Comparison of ENCODE assay signal across 8 mouse cellular contexts in the genomic region with DNA sequence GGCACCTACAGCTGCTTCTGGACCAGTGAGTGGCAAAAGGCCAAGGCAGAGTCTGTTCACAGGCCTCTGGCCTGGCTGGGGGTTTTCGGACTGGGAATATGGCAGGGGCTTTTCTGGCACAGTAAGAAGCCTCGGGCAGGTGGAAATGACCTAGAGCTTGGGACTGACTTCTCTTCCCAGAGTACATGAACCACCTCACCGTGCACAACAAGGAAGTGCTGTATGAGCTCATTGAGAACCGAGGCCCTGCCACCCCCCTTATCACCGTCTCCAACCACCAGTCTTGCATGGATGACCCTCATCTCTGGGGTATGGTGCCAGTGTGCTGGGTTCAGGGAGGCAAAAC. TPM values are rescaled to one million over a fixed set of nuclear protein-coding genes. Genes with fewer than 3 reads are reported as not detected.
DNase-seq lines count a peak whose midpoint lies in the region; ATAC-seq and TF ChIP-seq lines count a peak whose summit lies in the region.

No protein-coding gene starts in this region.

- peak overlapping the region; percentile 77 for H3K4me2 ChIP-seq in lung, embryonic 14.5 days
- H3K4me2 ChIP-seq in intestine, embryonic 16.5 days (ENCODE audit: low read depth, low read length), result peak overlapping the region; percentile 62
- peak overlapping the region; percentile 72 for H3K4me2 ChIP-seq in neural tube, embryonic 14.5 days (ENCODE audit: low read depth, low read length)

- H3K4me1 ChIP-seq in lung, embryonic 14.5 days (ENCODE audit: insufficient read depth), result no peaks in the 10 kb centered on the region
- peaks cover 2% of the 10 kb centered on the region; the same call in 1 of the 2 replicates for H3K4me1 ChIP-seq in intestine, embryonic 16.5 days (ENCODE audit: control insufficient read depth, insufficient read depth, low read length)
- H3K4me1 ChIP-seq in neural tube, embryonic 14.5 days (ENCODE audit: control insufficient read depth, insufficient read depth, low read length), result 0 out of 2 replicates have a peak, but pooled peaks cover 3% of the 10 kb centered on the region

- peak overlapping the region; percentile 65 for H3K9ac ChIP-seq in lung, embryonic 14.5 days
- H3K9ac ChIP-seq in intestine, embryonic 16.5 days (ENCODE audit: low read depth, low read length), result peak overlapping the region; percentile 80
- peak overlapping the region; percentile 70 for H3K9ac ChIP-seq in neural tube, embryonic 14.5 days (replicated peaks; ENCODE audit: low read depth, low read length)

- H3K27me3 ChIP-seq in lung, embryonic 14.5 days (ENCODE audit: insufficient read depth, low read length), result no peaks in the 10 kb centered on the region
- no peaks in the 10 kb centered on the region for H3K27me3 ChIP-seq in intestine, embryonic 16.5 days (replicated peaks; ENCODE audit: control insufficient read depth, insufficient read depth, low read length)
- no peaks in the 10 kb centered on the region for H3K27me3 ChIP-seq in neural tube, embryonic 14.5 days (ENCODE audit: control insufficient read depth, insufficient read depth, low read length)

- peaks cover 4% of the 10 kb centered on the region; the same call in 1 of the 2 replicates for H3K36me3 ChIP-seq in lung, embryonic 14.5 days (ENCODE audit: insufficient read depth)
- no peaks in the 10 kb centered on the region for H3K36me3 ChIP-seq in intestine, embryonic 16.5 days (ENCODE audit: control insufficient read depth, insufficient read depth, low read length)
- H3K36me3 ChIP-seq in neural tube, embryonic 14.5 days (ENCODE audit: control insufficient read depth, insufficient read depth, low read length), result no peaks in the 10 kb centered on the region

- H3K4me3 ChIP-seq in lung, embryonic 14.5 days (ENCODE audit: low read depth, low read length), result peak overlapping the region; percentile 55
- peak overlapping the region; percentile 66 for H3K4me3 ChIP-seq in intestine, embryonic 16.5 days (ENCODE audit: low read length)
- H3K4me3 ChIP-seq in neural tube, embryonic 14.5 days (ENCODE audit: low read depth, low read length), result peak overlapping the region; percentile 50

- H3K27ac ChIP-seq in lung, embryonic 14.5 days (ENCODE audit: low read depth), result peak overlapping the region; percentile 89
- peak overlapping the region; percentile 76 for H3K27ac ChIP-seq in intestine, embryonic 16.5 days (ENCODE audit: low read length)
- H3K27ac ChIP-seq in neural tube, embryonic 14.5 days (ENCODE audit: low read depth, low read length), result peak overlapping the region; percentile 78

- no peaks in the 10 kb centered on the region for H3K9me3 ChIP-seq in lung, embryonic 14.5 days (ENCODE audit: low read depth, low read length)
- H3K9me3 ChIP-seq in intestine, embryonic 16.5 days (ENCODE audit: control insufficient read depth, low read length), result no peaks in the 10 kb centered on the region
- H3K9me3 ChIP-seq in neural tube, embryonic 14.5 days (ENCODE audit: control insufficient read depth, low read length), result no peaks in the 10 kb centered on the region

- ATAC-seq in lung, embryonic 14.5 days (ENCODE audit: insufficient read depth), result no peak
- 0 out of 2 replicates have a peak, but pooled peaks have one; percentile 1 for ATAC-seq in erythroblast, adult 5-6 weeks (replicated peaks; ENCODE audit: low FRiP score, poor library complexity, severe bottlenecking)
- ATAC-seq in intestine, embryonic 16.5 days, result peak; percentile 10; the same call in 1 of the 2 replicates
- peak; percentile 33 for ATAC-seq in neural tube, embryonic 14.5 days (ENCODE audit: low read depth)

- TF ChIP-seq CTCF in lung, embryonic 14.5 days (IDR thresholded peaks at IDR 0.05; ENCODE audit: low read depth), result no peak

- 25% methylated on average over 5 of the region's 5 CpGs for WGBS in lung, embryonic 14.5 days
- 27% methylated on average over 5 of the region's 5 CpGs for WGBS in intestine, embryonic 16.5 days
- whole genome bisulfite sequencing in neural tube, embryonic 14.5 days, result 58% methylated on average over 5 of the region's 5 CpGs

- DNase-seq in lung, embryonic 14.5 days, result no peak
- DNase-seq in lung, postnatal 36 days, result no peak
- no peak for DNase-seq in ovary, postnatal 14 days (ENCODE audit: low spot score)
- no peak for DNase-seq in urinary bladder, postnatal 36 days (ENCODE audit: low spot score in 2 of 2)
- DNase-seq in spleen, adult 18-20 months, result no peak

RNA-seq across cellular contexts. Expression of a gene that starts 0.9 kb away (rescaled TPM):
- polyA plus RNA-seq in lung, embryonic 14.5 days (2014; fragmentation: Nextera tagmentation; extraction: Ambion mirVana), result 10.3 and 11.0 TPM in 2 replicates
- total RNA-seq in erythroblast, adult 5-6 weeks (2015; ENCODE audit: low replicate concordance), result 27.9 and 29.0 TPM in 2 replicates
- 17.3 and 29.3 TPM in 2 replicates for total RNA-seq in erythroblast, adult 5-6 weeks (2017; ENCODE audit: low replicate concordance)
- polyA plus RNA-seq in intestine, embryonic 16.5 days (2015; fragmentation: Nextera tagmentation; extraction: Ambion mirVana), result 12.4 and 14.5 TPM in 2 replicates
- 3.7 and 4.1 TPM in 2 replicates for polyA plus RNA-seq in neural tube, embryonic 14.5 days (2014; fragmentation: Nextera tagmentation; extraction: Ambion mirVana)

RNA-seq across cellular contexts. Expression of a gene that starts 1.4 kb away (rescaled TPM):
- polyA plus RNA-seq in lung, embryonic 14.5 days (2014; fragmentation: Nextera tagmentation; extraction: Ambion mirVana), result 54.1 and 54.3 TPM in 2 replicates
- total RNA-seq in erythroblast, adult 5-6 weeks (2015; ENCODE audit: low replicate concordance), result 11.5 and 29.0 TPM in 2 replicates
- 7.2 and 24.5 TPM in 2 replicates for total RNA-seq in erythroblast, adult 5-6 weeks (2017; ENCODE audit: low replicate concordance)
- polyA plus RNA-seq in intestine, embryonic 16.5 days (2015; fragmentation: Nextera tagmentation; extraction: Ambion mirVana), result 85.3 and 91.1 TPM in 2 replicates
- 62.0 and 65.8 TPM in 2 replicates for polyA plus RNA-seq in neural tube, embryonic 14.5 days (2014; fragmentation: Nextera tagmentation; extraction: Ambion mirVana)

RNA-seq across cellular contexts. Expression of a gene that starts 12.5 kb away (rescaled TPM):
- polyA plus RNA-seq in lung, embryonic 14.5 days (2014; fragmentation: Nextera tagmentation; extraction: Ambion mirVana), result 989 and 995 TPM in 2 replicates
- total RNA-seq in erythroblast, adult 5-6 weeks (2015; ENCODE audit: low replicate concordance), result 743 and 770 TPM in 2 replicates
- total RNA-seq in erythroblast, adult 5-6 weeks (2017; ENCODE audit: low replicate concordance), result 310 and 397 TPM in 2 replicates
- 822 and 863 TPM in 2 replicates for polyA plus RNA-seq in intestine, embryonic 16.5 days (2015; fragmentation: Nextera tagmentation; extraction: Ambion mirVana)
- 476 and 568 TPM in 2 replicates for polyA plus RNA-seq in neural tube, embryonic 14.5 days (2014; fragmentation: Nextera tagmentation; extraction: Ambion mirVana)

RNA-seq across cellular contexts. Expression of a gene that starts 13.8 kb away (rescaled TPM):
- 109 and 117 TPM in 2 replicates for polyA plus RNA-seq in lung, embryonic 14.5 days (2014; fragmentation: Nextera tagmentation; extraction: Ambion mirVana)
- 144 and 155 TPM in 2 replicates for total RNA-seq in erythroblast, adult 5-6 weeks (2015; ENCODE audit: low replicate concordance)
- 143 and 265 TPM in 2 replicates for total RNA-seq in erythroblast, adult 5-6 weeks (2017; ENCODE audit: low replicate concordance)
- 142 and 144 TPM in 2 replicates for polyA plus RNA-seq in intestine, embryonic 16.5 days (2015; fragmentation: Nextera tagmentation; extraction: Ambion mirVana)
- polyA plus RNA-seq in neural tube, embryonic 14.5 days (2014; fragmentation: Nextera tagmentation; extraction: Ambion mirVana), result 213 and 279 TPM in 2 replicates

RNA-seq across cellular contexts. Expression of a gene that starts 21.7 kb away (rescaled TPM):
- 142 and 156 TPM in 2 replicates for polyA plus RNA-seq in lung, embryonic 14.5 days (2014; fragmentation: Nextera tagmentation; extraction: Ambion mirVana)
- 139 and 145 TPM in 2 replicates for total RNA-seq in erythroblast, adult 5-6 weeks (2015; ENCODE audit: low replicate concordance)
- total RNA-seq in erythroblast, adult 5-6 weeks (2017; ENCODE audit: low replicate concordance), result 60.1 and 128 TPM in 2 replicates
- 152 and 172 TPM in 2 replicates for polyA plus RNA-seq in intestine, embryonic 16.5 days (2015; fragmentation: Nextera tagmentation; extraction: Ambion mirVana)
- polyA plus RNA-seq in neural tube, embryonic 14.5 days (2014; fragmentation: Nextera tagmentation; extraction: Ambion mirVana), result 761 and 960 TPM in 2 replicates
